Mouse (Mus musculus) lung, embryonic 15.5 days (tissue): ENCODE results near the gene Grin2a. TPM values are rescaled to one million over a fixed set of nuclear protein-coding genes. Genes with fewer than 3 reads are reported as not detected.

Experiments
- ATAC-seq: fragments of 200-750 bp; cut with Nextera tagmentation; 2 replicates; pipeline ENCODE4 v1.8.0; 2017; ENCODE audit warnings: moderate number of reproducible peaks, borderline replicate concordance; ENCODE audit not compliant: low FRiP score, low TSS enrichment; ENCODE audit errors: extremely low read depth
- H3K27ac ChIP-seq: fragments of 300-500 bp; sonication (generic); 2 replicates; pipeline ENCODE4 v1.5.1; 2015; ENCODE audit warnings: moderate library complexity, mild to moderate bottlenecking, inconsistent platforms
- H3K27me3 ChIP-seq: fragments of 300-500 bp; sonication (generic); 2 replicates; pipeline ENCODE4 v1.6.1; 2015; ENCODE audit warnings: inconsistent platforms
- H3K36me3 ChIP-seq: fragments of 300-500 bp; sonication (generic); 2 replicates; pipeline ENCODE4 v1.6.1; 2015; ENCODE audit warnings: inconsistent platforms
- H3K4me1 ChIP-seq: fragments of 300-500 bp; sonication (generic); 2 replicates; pipeline ENCODE4 v1.6.1; 2015; ENCODE audit warnings: inconsistent platforms
- H3K4me2 ChIP-seq: fragments of 300-500 bp; sonication (generic); 2 replicates; pipeline ENCODE4 v1.6.1; 2015; ENCODE audit warnings: inconsistent platforms, mild to moderate bottlenecking, moderate library complexity
- H3K4me3 ChIP-seq: fragments of 300-500 bp; sonication (generic); 2 replicates; pipeline ENCODE4 v1.5.1; 2015; ENCODE audit warnings: mild to moderate bottlenecking, inconsistent platforms
- H3K9ac ChIP-seq: fragments of 300-500 bp; sonication (generic); 2 replicates; pipeline ENCODE4 v1.6.1; 2015; ENCODE audit warnings: inconsistent platforms
- H3K9me3 ChIP-seq: fragments of 300-500 bp; sonication (generic); 2 replicates; pipeline ENCODE4 v1.6.1; 2016; ENCODE audit warnings: inconsistent platforms
- WGBS: fragments of 180-500 bp; shearing (Covaris S2); methylation state at CpG from one replicate; pipeline ENCODE4 v1.1.7; 2015; 5-methylcytosine and 5-hydroxymethylcytosine counted together
- polyA plus RNA-seq: library from polyadenylated mRNA; unstranded; fragments of >200 nt; fragmentation: Nextera tagmentation; extraction: Ambion mirVana; gene quantifications from 2 replicates; pipeline ENCODE4 v1.2.1, GENCODE M21; 2015

Grin2a gene
- 0.38 and 0.41 TPM in 2 replicates for polyA plus RNA-seq

- Histone ChIP-seq H3K36me3 (no peaks in the 10 kb centered on the region), H3K27ac (no peak within 1 kb of the TSS), H3K4me3 (peak within 1 kb of the TSS; percentile 32), H3K27me3 (peaks cover 67% of the 10 kb centered on the region), H3K9ac (no peak within 1 kb of the TSS), H3K9me3 (no peaks in the 10 kb centered on the region), H3K4me1 (peaks cover 20% of the 10 kb centered on the region), H3K4me2 (peak within 1 kb of the TSS; percentile 60)
- 1% methylated on average over 59 of the region's 69 CpGs for WGBS
- peak; percentile 11; the same call in 1 of the 2 replicates for ATAC-seq
Observed at GRCm38 (mm10) chr16:9994951-9995813, at the start of gene Grin2a. Gene Grin2a, minus strand, starts transcription at chr16:9995560.

DNA sequence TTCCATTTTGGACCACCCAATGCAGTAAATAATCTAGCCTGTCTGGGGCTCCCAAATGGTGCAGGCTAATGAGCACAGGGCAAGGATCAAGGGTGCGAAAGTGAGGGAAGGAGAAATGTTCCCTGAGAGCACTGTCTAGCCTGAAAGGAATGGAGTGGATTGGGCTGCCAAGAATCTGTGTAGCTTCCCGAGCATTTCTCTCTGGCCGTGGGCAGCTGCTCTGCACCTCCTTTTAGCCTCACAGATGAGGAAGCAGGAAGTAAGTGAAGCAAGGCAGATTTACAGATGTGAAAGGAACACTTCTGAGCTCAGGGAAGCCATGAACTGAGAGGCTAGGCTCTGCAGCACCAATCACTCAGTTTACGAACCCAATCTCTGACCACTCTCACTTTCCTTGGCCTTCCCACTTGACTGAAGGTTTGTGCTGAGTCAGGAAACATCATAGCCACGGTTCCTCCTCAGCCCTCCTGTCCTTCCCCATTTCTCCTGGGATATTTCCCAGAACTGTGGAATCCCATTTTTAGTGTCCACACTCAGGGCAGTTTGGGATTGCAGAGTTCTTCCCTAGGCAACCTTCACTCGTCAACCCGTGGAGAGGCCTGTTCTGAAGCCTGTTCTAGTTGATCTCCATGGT lies 40.3 kb upstream of the Grin2a start:
- Histone ChIP-seq H3K27ac (no peak overlapping the region), H3K4me1 (no peaks in the 10 kb centered on the region), H3K4me2 (no peak overlapping the region), H3K9ac (no peak overlapping the region), H3K9me3 (no peaks in the 10 kb centered on the region), H3K36me3 (no peaks in the 10 kb centered on the region), H3K27me3 (no peaks in the 10 kb centered on the region), H3K4me3 (no peak overlapping the region)
- ATAC-seq: no peak
- 66% methylated on average over 7 of the region's 7 CpGs for WGBS

DNA sequence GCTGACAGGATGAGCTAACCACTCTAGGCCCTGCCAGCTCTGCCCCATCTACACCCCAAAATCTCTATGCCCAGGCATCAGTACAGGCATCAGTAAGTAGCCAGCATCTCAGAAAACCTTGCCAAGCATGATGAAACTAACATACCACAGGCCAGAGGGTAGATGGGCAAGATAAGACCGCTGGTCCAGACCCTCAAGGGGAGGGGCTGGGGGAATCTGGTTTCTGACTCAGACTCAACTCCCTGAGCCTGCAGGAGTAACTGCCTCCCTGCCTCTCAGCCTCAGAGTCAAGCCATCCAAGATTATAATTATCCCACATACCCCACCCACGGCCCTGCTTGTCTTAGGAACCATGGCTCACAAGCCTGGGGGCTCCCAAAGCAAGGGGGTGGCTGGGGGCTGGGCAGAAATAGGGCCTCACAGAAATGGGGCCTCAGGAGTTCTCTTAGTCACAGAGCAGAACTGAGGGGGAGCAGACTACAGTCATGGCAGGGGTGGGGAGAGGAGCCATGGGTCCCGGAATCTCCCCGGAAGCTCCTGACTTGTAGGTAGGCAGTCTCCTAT lies 38.1 kb upstream of the Grin2a start:
- Histone ChIP-seq H3K4me1 (no peaks in the 10 kb centered on the region), H3K36me3 (no peaks in the 10 kb centered on the region), H3K9ac (no peak overlapping the region), H3K27me3 (no peaks in the 10 kb centered on the region), H3K27ac (no peak overlapping the region), H3K9me3 (no peaks in the 10 kb centered on the region), H3K4me3 (no peak overlapping the region), H3K4me2 (no peak overlapping the region)
- WGBS: 59% methylated on average over 4 of the region's 4 CpGs
- no peak for ATAC-seq

GRCm38 (mm10) chr16:10031891-10032290 lies 36.5 kb upstream of the Grin2a start:
- ATAC-seq: no peak
- Histone ChIP-seq H3K4me1 (no peaks in the 10 kb centered on the region), H3K9me3 (no peaks in the 10 kb centered on the region), H3K27ac (no peak overlapping the region), H3K36me3 (no peaks in the 10 kb centered on the region), H3K4me3 (no peak overlapping the region), H3K27me3 (no peaks in the 10 kb centered on the region), H3K4me2 (no peak overlapping the region), H3K9ac (no peak overlapping the region)

DNA sequence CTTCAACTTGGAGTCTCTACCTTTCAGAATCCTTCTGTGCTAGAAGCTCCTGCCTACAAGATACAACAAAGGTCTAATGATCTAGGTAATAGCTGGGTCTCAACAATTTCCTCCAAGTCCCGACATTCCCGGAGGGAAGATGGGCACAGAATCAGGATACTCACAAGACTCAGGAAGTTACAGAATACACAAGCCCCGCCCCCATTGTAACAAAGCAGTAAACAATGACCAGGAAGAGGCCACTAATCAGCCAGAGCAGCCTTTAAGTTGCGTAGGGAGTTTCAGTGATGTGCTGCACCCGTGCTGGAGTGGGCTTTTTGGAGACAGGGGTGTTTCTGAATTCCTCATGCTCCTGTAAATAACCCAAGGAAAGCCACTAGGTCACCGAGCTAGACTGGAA lies 31.4 kb upstream of the Grin2a start:
- no peak overlapping the region for H3K9ac ChIP-seq
- no peaks in the 10 kb centered on the region for H3K27me3 ChIP-seq
- no peaks in the 10 kb centered on the region for H3K36me3 ChIP-seq
- no peak overlapping the region for H3K4me2 ChIP-seq
- no peak for ATAC-seq
- no peaks in the 10 kb centered on the region for H3K4me1 ChIP-seq
- no peak overlapping the region for H3K27ac ChIP-seq
- no peak overlapping the region for H3K4me3 ChIP-seq
- 67% methylated on average over 6 of the region's 6 CpGs for WGBS
- H3K9me3 ChIP-seq: no peaks in the 10 kb centered on the region

GRCm38 (mm10) chr16:10009743-10010142 lies 14.4 kb upstream of the Grin2a start:
- H3K27ac ChIP-seq: no peak overlapping the region
- no peak overlapping the region for H3K4me3 ChIP-seq
- H3K36me3 ChIP-seq: no peaks in the 10 kb centered on the region
- H3K4me1 ChIP-seq: no peaks in the 10 kb centered on the region
- no peak overlapping the region for H3K9ac ChIP-seq
- no peak overlapping the region for H3K4me2 ChIP-seq
- no peaks in the 10 kb centered on the region for H3K9me3 ChIP-seq
- ATAC-seq: no peak
- 63% methylated on average over 1 of the region's 1 CpGs for WGBS
- no peaks in the 10 kb centered on the region for H3K27me3 ChIP-seq

- no peak overlapping the region for H3K4me2 ChIP-seq
- ATAC-seq: no peak
- no peaks in the 10 kb centered on the region for H3K9me3 ChIP-seq
- H3K9ac ChIP-seq: no peak overlapping the region
- no peak overlapping the region for H3K27ac ChIP-seq
- no peaks in the 10 kb centered on the region for H3K27me3 ChIP-seq
- H3K4me3 ChIP-seq: no peak overlapping the region
- whole genome bisulfite sequencing: 76% methylated on average over 5 of the region's 5 CpGs
- no peaks in the 10 kb centered on the region for H3K36me3 ChIP-seq
- H3K4me1 ChIP-seq: no peaks in the 10 kb centered on the region
Observed at GRCm38 (mm10) chr16:10005606-10006005, 10.2 kb upstream of the Grin2a start.

- no peak overlapping the region for H3K27ac ChIP-seq
- no peak overlapping the region for H3K4me2 ChIP-seq
- no peak for ATAC-seq
- no peak overlapping the region for H3K4me3 ChIP-seq
- H3K4me1 ChIP-seq: no peaks in the 10 kb centered on the region
- no peaks in the 10 kb centered on the region for H3K36me3 ChIP-seq
- no peaks in the 10 kb centered on the region for H3K9me3 ChIP-seq
- no peak overlapping the region for H3K9ac ChIP-seq
- no peaks in the 10 kb centered on the region for H3K27me3 ChIP-seq
- 65% methylated on average over 4 of the region's 4 CpGs for WGBS
Observed at GRCm38 (mm10) chr16:10004096-10004495, 8.7 kb upstream of the Grin2a start.

GRCm38 (mm10) chr16:10003001-10003400 lies 7.6 kb upstream of the Grin2a start:
- H3K4me3 ChIP-seq: no peak overlapping the region
- H3K4me2 ChIP-seq: no peak overlapping the region
- no peaks in the 10 kb centered on the region for H3K27me3 ChIP-seq
- H3K9me3 ChIP-seq: no peaks in the 10 kb centered on the region
- H3K4me1 ChIP-seq: no peaks in the 10 kb centered on the region
- no peak for ATAC-seq
- no peak overlapping the region for H3K9ac ChIP-seq
- H3K27ac ChIP-seq: no peak overlapping the region
- 36% methylated on average over 1 of the region's 1 CpGs for WGBS
- H3K36me3 ChIP-seq: no peaks in the 10 kb centered on the region

- Histone ChIP-seq H3K27ac (no peak overlapping the region), H3K9me3 (no peaks in the 10 kb centered on the region), H3K36me3 (no peaks in the 10 kb centered on the region), H3K4me1 (no peaks in the 10 kb centered on the region), H3K27me3 (peaks cover 7% of the 10 kb centered on the region), H3K4me2 (no peak overlapping the region), H3K4me3 (no peak overlapping the region), H3K9ac (no peak overlapping the region)
- ATAC-seq: no peak
- WGBS: 61% methylated on average over 1 of the region's 1 CpGs
Observed at GRCm38 (mm10) chr16:10001601-10002000, 6.2 kb upstream of the Grin2a start.

DNA sequence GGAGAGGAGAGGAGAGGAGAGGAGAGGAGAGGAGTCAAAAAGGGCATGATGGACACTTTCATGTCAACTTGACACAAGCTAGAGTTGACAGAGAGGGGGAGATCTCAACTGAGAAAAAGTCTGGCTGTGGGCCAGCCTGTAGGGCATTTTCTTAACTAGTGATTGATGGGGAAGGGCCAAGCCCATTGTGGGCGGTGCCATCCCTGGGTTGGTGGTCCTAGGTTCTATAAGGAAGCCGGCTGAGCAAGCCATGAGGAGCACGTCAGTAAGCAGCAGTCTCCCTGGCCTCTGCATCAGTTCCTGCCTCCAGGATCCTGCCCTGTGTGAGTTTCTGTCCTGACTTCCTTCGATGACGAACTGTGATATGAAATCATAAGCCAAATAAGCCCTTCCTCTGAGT lies 4.6 kb upstream of the Grin2a start:
- peaks cover 23% of the 10 kb centered on the region for H3K27me3 ChIP-seq
- H3K36me3 ChIP-seq: no peaks in the 10 kb centered on the region
- H3K9me3 ChIP-seq: no peaks in the 10 kb centered on the region
- no peak overlapping the region for H3K4me2 ChIP-seq
- H3K27ac ChIP-seq: no peak overlapping the region
- no peak overlapping the region for H3K4me3 ChIP-seq
- no peak for ATAC-seq
- H3K9ac ChIP-seq: no peak overlapping the region
- H3K4me1 ChIP-seq: no peaks in the 10 kb centered on the region
- WGBS: 60% methylated on average over 5 of the region's 5 CpGs

GRCm38 (mm10) chr16:9997931-9998330 lies 2.6 kb upstream of the Grin2a start:
- Histone ChIP-seq H3K27me3 (peaks cover 43% of the 10 kb centered on the region), H3K36me3 (no peaks in the 10 kb centered on the region), H3K9ac (no peak overlapping the region), H3K27ac (no peak overlapping the region), H3K4me1 (peaks cover 16% of the 10 kb centered on the region), H3K9me3 (no peaks in the 10 kb centered on the region), H3K4me2 (no peak overlapping the region), H3K4me3 (no peak overlapping the region)
- no peak for ATAC-seq
